Mouse (Mus musculus): Measurements from ENCODE around the gene Zfp423.

DNA sequence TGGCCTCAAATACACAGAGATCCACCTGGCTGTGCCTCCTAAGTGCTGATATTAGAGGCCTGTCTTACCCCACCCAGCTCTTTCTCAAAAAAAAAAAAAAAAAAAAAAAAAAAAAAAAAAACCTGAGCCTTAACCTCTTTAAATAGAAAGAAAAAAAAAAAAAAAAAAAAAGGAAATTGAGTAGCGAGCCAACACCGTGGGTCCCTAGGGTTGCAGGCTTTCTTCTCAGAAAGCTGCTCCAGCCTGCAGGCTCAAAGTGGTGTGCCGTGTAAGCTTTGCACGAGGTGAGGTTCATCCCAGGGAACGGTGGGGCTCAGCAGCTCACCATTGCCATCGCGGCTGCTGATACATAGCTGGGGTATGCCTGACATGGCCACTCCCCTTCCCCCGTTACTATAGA, 24.6 kb upstream of the Zfp423 start:
- TF ChIP-seq CTCF (IDR thresholded peaks at IDR 0.05; ENCODE audit: borderline replicate concordance, insufficient read depth, low read depth, low read length) (no peak), POLR2A (IDR thresholded peaks at IDR 0.05; ENCODE audit: borderline replicate concordance, insufficient read depth, low read length) (no peak)

Data from cerebellum, adult 2 months (tissue).